Mouse (Mus musculus): ENCODE results near the gene Nab2. TPM values are rescaled to one million over a fixed set of nuclear protein-coding genes. Genes with fewer than 3 reads are reported as not detected.
"Not testable (repeated sequence)": the region's sequence is repeated elsewhere in the genome, so short reads cannot be mapped to it uniquely, and the experiment has no call there.

The Nab2 gene
- polyA plus RNA-seq, 1 experiment from 2014 or later: 2.3 TPM

DNA sequence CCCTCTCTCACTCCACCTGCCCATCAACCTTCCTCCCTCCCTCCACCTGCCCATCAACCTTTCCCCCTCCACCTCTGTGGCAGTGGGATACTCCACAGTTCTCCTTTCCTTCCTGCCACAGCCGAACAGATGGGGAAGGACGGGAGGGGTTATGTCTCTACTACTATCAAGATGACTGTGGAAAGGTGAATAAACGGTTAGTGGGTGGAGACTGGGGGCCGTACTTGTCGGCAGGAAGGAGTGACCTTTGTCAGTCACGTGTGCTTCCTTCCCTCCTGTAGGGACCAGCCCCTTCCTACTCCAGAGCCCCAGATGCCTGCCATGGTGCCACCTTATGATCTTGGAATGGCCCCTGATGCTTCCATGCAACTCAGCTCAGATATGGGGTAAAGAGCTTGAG lies 10.3 kb downstream of the Nab2 start:
- ATAC-seq (ENCODE audit: low FRiP score) (no peak), DNase-seq (ENCODE audit: low spot score) (no peak)
- 28% methylated on average over 6 of the region's 6 CpGs for WGBS

DNA sequence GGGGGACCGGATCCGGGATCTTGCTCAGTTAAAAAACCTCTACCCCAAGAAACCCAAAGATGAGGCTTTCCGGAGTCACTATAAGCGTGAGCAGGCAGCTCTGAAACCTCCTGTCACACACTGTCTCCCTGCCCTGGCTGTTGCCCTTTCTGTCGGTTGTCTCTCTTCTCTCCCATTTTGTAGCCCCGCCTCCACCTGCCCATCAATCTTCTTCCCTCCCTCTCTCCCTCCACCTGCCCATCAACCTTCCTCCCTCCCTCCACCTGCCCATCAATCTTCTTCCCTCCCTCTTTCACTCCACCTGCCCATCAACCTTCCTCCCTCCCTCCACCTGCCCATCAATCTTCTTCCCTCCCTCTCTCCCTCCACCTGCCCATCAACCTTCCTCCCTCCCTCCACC lies 10.8 kb downstream of the Nab2 start:
- H3K27ac ChIP-seq; H3K4me3 ChIP-seq (replicated peaks; ENCODE audit: low read length); H3K4me2 ChIP-seq (replicated peaks); H3K9ac ChIP-seq; ATAC-seq (ENCODE audit: low FRiP score); H3K4me1 ChIP-seq (replicated peaks; ENCODE audit: control insufficient read depth, insufficient read depth, low read length); DNase-seq (ENCODE audit: low spot score); H3K36me3 ChIP-seq (replicated peaks; ENCODE audit: control insufficient read depth, insufficient read depth); H3K9me3 ChIP-seq (ENCODE audit: control insufficient read depth, low read length): not testable (repeated sequence)
- WGBS: 55% methylated on average over 6 of the region's 6 CpGs
- H3K27me3 ChIP-seq (ENCODE audit: control insufficient read depth, insufficient read depth, low read length): peaks cover 22% of the 10 kb centered on the region

More for the DNA sequence above, 10.3 kb downstream of the Nab2 start:
- Histone ChIP-seq H3K4me3 (replicated peaks; ENCODE audit: low read length) (no peak overlapping the region), H3K4me1 (replicated peaks; ENCODE audit: control insufficient read depth, insufficient read depth, low read length) (peaks cover 9% of the 10 kb centered on the region; the same call in 1 of the 2 replicates), H3K4me2 (replicated peaks) (no peak overlapping the region), H3K9me3 (ENCODE audit: control insufficient read depth, low read length) (no peaks in the 10 kb centered on the region), H3K27me3 (ENCODE audit: control insufficient read depth, insufficient read depth, low read length) (peaks cover 26% of the 10 kb centered on the region), H3K27ac (no peak overlapping the region), H3K36me3 (replicated peaks; ENCODE audit: control insufficient read depth, insufficient read depth) (no peaks in the 10 kb centered on the region), H3K9ac (no peak overlapping the region)

DNA sequence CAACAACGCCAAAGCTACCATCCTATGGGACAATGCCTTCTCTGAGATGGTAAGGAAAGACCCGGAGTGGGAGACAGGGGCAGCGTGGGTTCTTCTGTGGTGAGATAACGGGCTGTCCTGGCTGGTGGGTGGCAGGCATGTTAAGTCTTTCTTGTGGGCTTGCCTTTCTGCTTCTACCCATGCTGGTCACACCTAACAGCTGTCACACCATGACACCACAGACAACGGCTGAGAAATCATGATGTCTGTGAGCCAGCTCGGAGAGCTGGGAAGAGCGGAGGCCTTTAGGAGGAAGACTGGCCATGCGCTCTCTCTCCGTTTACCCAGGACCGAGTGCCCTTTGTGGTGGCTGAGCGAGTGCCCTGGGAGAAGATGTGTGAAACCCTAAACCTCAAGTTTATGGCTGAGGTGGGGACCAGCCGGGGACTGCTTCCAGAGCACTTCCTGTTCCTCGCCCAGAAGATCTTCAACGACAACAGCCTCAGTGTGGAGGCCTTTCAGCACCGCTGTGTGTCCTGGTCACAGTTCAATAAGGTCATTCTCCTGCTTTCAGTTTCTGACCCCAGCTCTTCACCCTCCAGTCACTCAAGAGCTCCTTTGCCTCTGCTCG lies 13.3 kb downstream of the Nab2 start:
- ATAC-seq (ENCODE audit: low FRiP score) (no peak), DNase-seq (ENCODE audit: low spot score) (no peak)
- Histone ChIP-seq H3K27ac (no peak overlapping the region), H3K9me3 (ENCODE audit: control insufficient read depth, low read length) (no peaks in the 10 kb centered on the region), H3K36me3 (replicated peaks; ENCODE audit: control insufficient read depth, insufficient read depth) (no peaks in the 10 kb centered on the region), H3K9ac (no peak overlapping the region), H3K4me2 (replicated peaks) (no peak overlapping the region), H3K4me1 (replicated peaks; ENCODE audit: control insufficient read depth, insufficient read depth, low read length) (no peaks in the 10 kb centered on the region), H3K4me3 (replicated peaks; ENCODE audit: low read length) (no peak overlapping the region), H3K27me3 (ENCODE audit: control insufficient read depth, insufficient read depth, low read length) (no peaks in the 10 kb centered on the region)
- 72% methylated on average over 16 of the region's 16 CpGs for WGBS

DNA sequence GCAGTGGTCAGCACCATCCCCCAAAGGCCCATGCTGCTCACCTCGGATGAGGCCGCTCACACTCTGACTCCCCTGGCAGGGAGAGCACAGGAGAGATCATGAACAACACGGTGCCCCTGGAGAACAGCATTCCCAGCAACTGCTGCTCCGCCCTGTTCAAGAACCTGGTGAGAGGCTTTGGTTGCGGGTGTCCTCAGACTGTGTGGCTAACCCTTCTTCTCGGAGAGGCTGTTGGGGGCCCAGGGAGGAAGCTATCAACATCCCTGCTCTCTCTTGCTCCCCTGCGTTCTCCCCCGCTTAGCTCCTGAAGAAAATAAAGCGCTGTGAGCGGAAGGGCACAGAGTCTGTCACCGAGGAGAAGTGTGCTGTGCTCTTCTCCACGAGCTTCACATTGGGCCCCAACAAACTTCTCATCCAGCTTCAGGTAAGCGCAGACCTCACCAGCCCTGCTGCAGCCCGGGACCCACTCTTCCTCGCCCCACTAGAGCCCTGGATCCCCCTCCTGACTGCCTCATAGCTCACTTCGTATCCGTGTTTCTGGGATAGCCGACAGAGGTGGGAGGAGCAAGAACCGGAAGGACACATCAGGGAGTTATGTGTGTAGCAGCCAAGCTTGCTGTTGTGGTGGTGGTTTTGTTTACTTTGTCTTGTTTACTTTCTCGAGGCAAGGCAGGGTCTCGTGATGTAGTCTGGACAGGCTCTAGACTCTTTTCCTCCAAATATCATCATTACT lies 15.3 kb downstream of the Nab2 start:
- no peak overlapping the region for H3K4me3 ChIP-seq (replicated peaks; ENCODE audit: low read length)
- H3K4me2 ChIP-seq (replicated peaks): peak overlapping the region; percentile 22; the same call in 1 of the 2 replicates
- no peaks in the 10 kb centered on the region for H3K4me1 ChIP-seq (replicated peaks; ENCODE audit: control insufficient read depth, insufficient read depth, low read length)
- H3K9me3 ChIP-seq (ENCODE audit: control insufficient read depth, low read length): no peaks in the 10 kb centered on the region
- no peak overlapping the region for H3K9ac ChIP-seq
- no peaks in the 10 kb centered on the region for H3K36me3 ChIP-seq (replicated peaks; ENCODE audit: control insufficient read depth, insufficient read depth)
- ATAC-seq (ENCODE audit: low FRiP score) (no peak), DNase-seq (ENCODE audit: low spot score) (no peak)
- no peak overlapping the region for H3K27ac ChIP-seq
- no peaks in the 10 kb centered on the region for H3K27me3 ChIP-seq (ENCODE audit: control insufficient read depth, insufficient read depth, low read length)
- WGBS: 58% methylated on average over 21 of the region's 21 CpGs

DNA sequence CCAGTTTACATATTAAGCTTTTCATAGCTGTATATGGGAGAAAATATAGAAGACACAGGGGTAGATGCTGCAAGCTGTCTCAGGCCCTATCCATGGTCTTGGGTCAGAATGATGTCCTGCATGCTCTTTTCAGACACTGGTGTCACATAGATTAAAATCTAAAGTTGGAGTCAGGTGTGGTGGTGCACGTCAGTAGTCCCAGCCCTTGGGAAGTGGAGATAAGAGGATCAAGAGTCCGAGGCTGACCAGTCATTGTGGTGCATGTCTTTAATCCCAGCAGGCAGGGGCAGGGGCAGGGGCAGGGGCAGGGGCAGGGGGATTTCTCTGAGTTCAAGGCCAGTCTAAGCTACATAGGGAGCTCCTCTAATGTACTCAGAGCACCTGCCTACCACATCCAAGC lies 22.6 kb downstream of the Nab2 start:
- H3K36me3 ChIP-seq (replicated peaks; ENCODE audit: control insufficient read depth, insufficient read depth): no peaks in the 10 kb centered on the region
- 62% methylated on average over 2 of the region's 2 CpGs for whole genome bisulfite sequencing

DNA sequence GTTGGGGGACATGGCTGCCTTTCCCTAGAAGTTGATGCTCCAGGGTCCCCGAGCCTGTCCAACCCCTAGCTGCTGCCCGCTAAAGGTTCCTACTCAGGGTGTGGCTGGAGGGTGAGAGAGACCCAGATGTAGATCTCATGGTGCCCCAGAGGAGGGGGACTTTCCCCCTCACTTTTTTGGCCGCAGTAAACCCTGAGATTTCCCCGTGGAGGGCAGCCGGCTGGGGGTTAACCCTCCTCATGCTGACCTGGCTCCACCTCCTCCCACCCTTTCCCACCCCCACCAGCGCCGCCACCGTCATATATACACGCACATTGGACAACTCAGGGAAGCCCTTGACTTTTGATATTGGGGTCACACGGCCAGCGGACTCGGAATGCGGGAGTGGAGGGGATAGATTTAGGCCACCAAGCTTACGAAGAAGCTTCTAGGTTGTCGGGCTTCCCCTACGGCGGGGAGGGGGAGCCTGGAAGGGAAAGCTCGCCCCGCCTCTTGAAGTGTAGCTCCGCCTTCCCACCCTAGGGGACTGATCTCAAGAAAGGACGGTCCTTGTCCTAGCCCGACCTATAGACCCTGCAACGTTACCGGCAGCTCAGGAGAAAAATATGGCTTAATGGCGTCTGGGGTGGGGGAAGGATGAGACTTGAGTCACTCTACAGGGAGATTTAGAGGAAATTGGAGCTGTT lies 24.7 kb downstream of the Nab2 start:
- H3K36me3 ChIP-seq (replicated peaks; ENCODE audit: control insufficient read depth, insufficient read depth): no peaks in the 10 kb centered on the region
- peak overlapping the region; percentile 53 for H3K9ac ChIP-seq
- H3K4me1 ChIP-seq (replicated peaks; ENCODE audit: control insufficient read depth, insufficient read depth, low read length): peaks cover 17% of the 10 kb centered on the region; the same call in 1 of the 2 replicates
- H3K9me3 ChIP-seq (ENCODE audit: control insufficient read depth, low read length): no peaks in the 10 kb centered on the region
- WGBS: 2% methylated on average over 25 of the region's 25 CpGs
- 0 out of 2 replicates have a peak, but pooled peaks have one; percentile 32 for ATAC-seq (ENCODE audit: low FRiP score)
- peak overlapping the region; percentile 45; the same call in 1 of the 2 replicates for H3K27ac ChIP-seq
- no peak for DNase-seq (ENCODE audit: low spot score)
- H3K4me2 ChIP-seq (replicated peaks): peak overlapping the region; percentile 47
- peaks cover 32% of the 10 kb centered on the region for H3K27me3 ChIP-seq (ENCODE audit: control insufficient read depth, insufficient read depth, low read length)
- peak overlapping the region; percentile 26 for H3K4me3 ChIP-seq (replicated peaks; ENCODE audit: low read length)

More for the DNA sequence above, 22.6 kb downstream of the Nab2 start:
- Histone ChIP-seq H3K4me2 (replicated peaks) (no peak overlapping the region), H3K27ac (no peak overlapping the region), H3K27me3 (ENCODE audit: control insufficient read depth, insufficient read depth, low read length) (peaks cover 32% of the 10 kb centered on the region), H3K4me1 (replicated peaks; ENCODE audit: control insufficient read depth, insufficient read depth, low read length) (peaks cover 17% of the 10 kb centered on the region; the same call in 1 of the 2 replicates), H3K9ac (no peak overlapping the region), H3K4me3 (replicated peaks; ENCODE audit: low read length) (no peak overlapping the region), H3K9me3 (ENCODE audit: control insufficient read depth, low read length) (no peaks in the 10 kb centered on the region)
- DNase-seq (ENCODE audit: low spot score) (no peak), ATAC-seq (ENCODE audit: low FRiP score) (no peak)

DNA sequence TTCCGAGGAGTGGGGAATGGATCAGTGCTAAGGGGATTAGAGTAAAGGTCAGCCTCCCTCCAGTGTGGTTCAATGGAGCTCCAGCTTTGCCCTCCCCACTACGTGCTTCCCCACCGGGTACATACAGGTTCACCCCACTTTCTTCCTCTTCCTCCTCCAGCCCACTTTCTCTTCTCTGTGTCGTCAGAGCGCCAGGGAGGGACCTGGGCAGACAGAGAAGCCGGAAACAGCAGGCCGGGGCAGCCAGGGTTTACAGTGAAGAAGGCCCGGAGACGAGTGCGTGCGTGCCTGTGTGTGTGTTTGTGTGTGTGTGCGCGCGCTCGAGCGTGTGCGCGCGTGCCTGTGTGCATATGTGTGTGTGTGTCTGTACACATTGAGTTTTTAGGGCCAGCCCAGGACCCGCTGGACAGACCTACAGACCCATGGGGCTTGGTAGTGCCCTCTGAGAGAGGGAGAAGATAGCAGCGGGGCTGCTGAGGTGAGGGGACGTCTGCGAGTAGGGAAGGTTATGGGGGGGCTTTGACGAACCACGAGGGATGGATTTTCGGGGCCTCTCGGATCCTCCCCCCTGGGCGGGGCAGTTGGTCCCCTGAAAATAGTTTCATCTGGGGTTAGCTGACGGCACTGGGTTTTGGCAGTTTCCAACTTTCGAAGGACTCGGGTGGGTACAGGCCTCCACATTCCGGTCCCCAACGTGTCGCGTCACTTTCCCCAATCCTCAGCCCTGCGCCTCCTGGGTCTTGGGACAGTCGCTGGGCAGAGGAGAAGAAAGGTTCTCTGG lies 25.4 kb downstream of the Nab2 start, which contains the start of gene Stat6:
TSS of gene Stat6 (plus strand) at position 215 of the 781 bp plus-strand sequence.
- Histone ChIP-seq H3K4me2 (replicated peaks) (peak within 1 kb of the TSS; percentile 47), H3K9me3 (ENCODE audit: control insufficient read depth, low read length) (no peaks in the 10 kb centered on the region), H3K4me3 (replicated peaks; ENCODE audit: low read length) (peak within 1 kb of the TSS; percentile 26), H3K4me1 (replicated peaks; ENCODE audit: control insufficient read depth, insufficient read depth, low read length) (peaks cover 17% of the 10 kb centered on the region; the same call in 1 of the 2 replicates), H3K9ac (peak within 1 kb of the TSS; percentile 53), H3K36me3 (replicated peaks; ENCODE audit: control insufficient read depth, insufficient read depth) (no peaks in the 10 kb centered on the region), H3K27ac (peak within 1 kb of the TSS; percentile 45), H3K27me3 (ENCODE audit: control insufficient read depth, insufficient read depth, low read length) (peaks cover 32% of the 10 kb centered on the region)
- WGBS: 7% methylated on average over 36 of the region's 37 CpGs
- DNase-seq (ENCODE audit: low spot score): no peak
- peak; percentile 43; the same call in 1 of the 2 replicates for ATAC-seq (ENCODE audit: low FRiP score)

DNA sequence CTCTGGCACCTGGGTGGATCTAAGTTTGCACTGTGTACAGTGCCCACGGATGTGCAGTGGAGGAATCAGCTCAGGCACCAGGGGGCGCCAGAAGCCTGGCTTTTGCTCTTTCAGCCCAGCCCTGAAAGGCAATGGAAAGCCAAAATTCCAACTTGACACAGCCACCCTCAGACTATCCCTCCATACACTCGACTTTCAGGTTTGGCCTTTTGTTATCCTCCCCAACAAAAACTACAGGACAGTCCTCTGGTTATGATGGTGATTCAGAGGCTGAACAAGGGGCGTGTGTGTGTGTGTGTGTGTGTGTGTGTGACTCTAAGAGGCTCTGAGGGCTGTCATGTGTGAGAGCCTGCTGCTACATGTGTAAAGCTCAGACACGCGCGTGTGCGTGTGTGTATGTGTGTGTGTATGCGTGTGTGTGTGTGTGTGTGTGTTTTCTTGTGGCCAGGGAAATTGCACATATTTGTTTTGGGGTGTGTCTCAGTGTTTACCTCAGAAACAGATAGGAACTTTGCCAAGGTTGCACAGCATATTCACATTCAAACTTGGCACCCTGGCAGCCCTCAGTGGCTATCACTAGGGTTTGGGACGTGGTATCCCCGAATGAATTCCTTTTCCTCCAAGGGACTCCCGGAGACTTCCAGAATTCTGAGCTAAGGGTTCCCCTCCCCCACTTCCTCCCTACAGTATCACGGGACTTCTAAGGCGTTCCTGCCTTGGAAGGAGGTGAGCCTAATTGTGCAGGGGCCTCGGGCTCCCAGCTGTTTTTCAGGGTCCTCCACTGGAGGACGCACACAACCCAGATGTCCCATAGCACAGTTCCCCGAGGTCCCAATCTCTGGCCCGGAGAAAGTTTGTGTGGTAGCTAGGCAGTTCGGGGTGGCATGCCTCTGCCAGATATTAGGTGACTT lies 26.3 kb downstream of the Nab2 start:
- peak overlapping the region; percentile 45; the same call in 1 of the 2 replicates for H3K27ac ChIP-seq
- peak; percentile 84 for DNase-seq (ENCODE audit: low spot score)
- H3K4me3 ChIP-seq (replicated peaks; ENCODE audit: low read length): peak overlapping the region; percentile 26
- no peaks in the 10 kb centered on the region for H3K9me3 ChIP-seq (ENCODE audit: control insufficient read depth, low read length)
- peaks cover 17% of the 10 kb centered on the region; the same call in 1 of the 2 replicates for H3K4me1 ChIP-seq (replicated peaks; ENCODE audit: control insufficient read depth, insufficient read depth, low read length)
- peaks cover 32% of the 10 kb centered on the region for H3K27me3 ChIP-seq (ENCODE audit: control insufficient read depth, insufficient read depth, low read length)
- peak overlapping the region; percentile 47 for H3K4me2 ChIP-seq (replicated peaks)
- no peaks in the 10 kb centered on the region for H3K36me3 ChIP-seq (replicated peaks; ENCODE audit: control insufficient read depth, insufficient read depth)
- peak; percentile 67; the same call in 1 of the 2 replicates for ATAC-seq (ENCODE audit: low FRiP score)
- WGBS: 6% methylated on average over 19 of the region's 19 CpGs
- peak overlapping the region; percentile 53; the same call in 1 of the 2 replicates for H3K9ac ChIP-seq

Data from hindbrain, embryonic 14.5 days (tissue).